Mouse (Mus musculus): ENCODE measurements around the gene Setd1b.

DNA sequence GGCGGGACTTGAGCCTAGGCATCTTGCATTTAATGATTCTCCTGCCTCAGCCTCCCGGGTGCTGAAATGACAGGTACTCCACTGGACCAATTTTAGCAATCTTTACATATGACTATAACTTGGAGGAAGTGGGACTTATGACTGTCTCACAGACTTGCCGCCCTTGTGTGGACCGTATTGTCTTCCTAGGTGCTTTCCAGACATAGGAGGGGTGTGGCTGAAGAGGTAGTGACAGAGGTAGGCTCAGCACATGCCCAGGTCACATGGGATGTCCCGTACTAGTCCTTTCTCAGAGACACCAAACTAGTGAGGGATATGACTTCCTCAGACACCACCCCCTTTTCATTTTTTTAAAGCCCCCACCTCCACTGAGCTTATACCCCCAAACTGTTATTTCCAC lies 36.8 kb downstream of the Setd1b start:
- no peak for TF ChIP-seq PAX5 (IDR thresholded peaks at IDR 0.05; ENCODE audit: low read length)
- no peak for TF ChIP-seq TCF12 (IDR thresholded peaks at IDR 0.05; ENCODE audit: low read depth, low read length)
